Mouse (Mus musculus) midbrain, embryonic 14.5 days (tissue): ENCODE results near the gene Fam206a. TPM values are rescaled to one million over a fixed set of nuclear protein-coding genes. Genes with fewer than 3 reads are reported as not detected.

Source experiments
- ATAC-seq: fragments of 200-750 bp; cut with Nextera tagmentation; 2 replicates; pipeline ENCODE4 v1.8.0; 2017; ENCODE audit warnings: moderate number of reproducible peaks, moderate library complexity; ENCODE audit not compliant: low FRiP score, low TSS enrichment
- DNase-seq: peaks from one replicate; pipeline ENCODE4 v3.0.0-alpha.2; 2015
- H3K27ac ChIP-seq: fragments of 300-500 bp; sonication (generic); replicated peaks from 2 replicates; pipeline ENCODE4 v1.5.1; 2014; ENCODE audit warnings: mild to moderate bottlenecking, low read depth, low read length, moderate library complexity
- H3K27me3 ChIP-seq: fragments of 300-500 bp; sonication (generic); 2 replicates; pipeline ENCODE4 v1.6.1; 2014; ENCODE audit warnings: low read length, control low read depth, mixed read lengths; ENCODE audit not compliant: control insufficient read depth, insufficient read depth
- H3K36me3 ChIP-seq: fragments of 300-500 bp; sonication (generic); 2 replicates; pipeline ENCODE4 v1.6.1; 2014; ENCODE audit warnings: low read length, control low read depth; ENCODE audit not compliant: control insufficient read depth, insufficient read depth
- H3K4me1 ChIP-seq: fragments of 300-500 bp; sonication (generic); 2 replicates; pipeline ENCODE4 v1.6.1; 2014; ENCODE audit warnings: mild to moderate bottlenecking, antibody characterized with exemption, low read length, control low read depth; ENCODE audit not compliant: control insufficient read depth, insufficient read depth
- H3K4me2 ChIP-seq: fragments of 300-500 bp; sonication (generic); 2 replicates; pipeline ENCODE4 v1.6.1; 2014; ENCODE audit warnings: mild to moderate bottlenecking, low read length, moderate library complexity
- H3K4me3 ChIP-seq: fragments of 300-500 bp; sonication (generic); replicated peaks from 2 replicates; pipeline ENCODE4 v1.5.1; 2014; ENCODE audit warnings: low read depth, low read length
- H3K9ac ChIP-seq: fragments of 300-500 bp; sonication (generic); replicated peaks from 2 replicates; pipeline ENCODE4 v1.6.1; 2014; ENCODE audit warnings: mild to moderate bottlenecking, low read length, moderate library complexity
- H3K9me3 ChIP-seq: fragments of 300-500 bp; sonication (generic); 2 replicates; pipeline ENCODE4 v1.6.1; 2016; ENCODE audit warnings: low read length, control low read depth, mixed read lengths; ENCODE audit not compliant: control insufficient read depth
- WGBS: fragments of 180-500 bp; shearing (Covaris S2); extraction: QIAGEN DNeasy Blood & Tissue Kit; methylation state at CpG from one replicate; pipeline ENCODE4 v1.1.7; 2014; 5-methylcytosine and 5-hydroxymethylcytosine counted together
- polyA plus RNA-seq: library from polyadenylated mRNA; unstranded; fragments of >200 nt; fragmentation: Nextera tagmentation; extraction: Ambion mirVana; gene quantifications from 2 replicates; pipeline ENCODE4 v1.2.1, GENCODE M21; 2014

Gene Fam206a
- polyA plus RNA-seq, 1 experiment from 2014 or later, result 17.4 TPM

DNA sequence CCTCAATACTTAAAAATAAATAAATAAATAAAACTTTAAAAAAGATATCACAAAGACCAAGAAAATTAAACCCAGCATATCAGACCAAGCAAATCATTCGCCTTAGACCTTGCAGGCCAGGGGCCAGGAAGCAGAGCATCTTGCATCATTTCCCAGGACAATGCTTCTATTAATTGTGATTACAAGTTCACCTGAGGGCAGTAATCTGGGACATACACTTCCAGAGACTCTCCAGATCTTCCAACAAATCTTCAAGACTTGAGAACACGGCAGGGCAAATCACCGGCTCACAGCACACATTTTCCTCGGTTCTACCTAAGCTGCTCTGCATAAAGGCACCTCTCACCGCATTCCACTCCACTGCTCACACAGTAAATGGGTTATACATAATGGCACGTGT is 45.9 kb downstream of the Fam206a start:
- Histone ChIP-seq H3K4me2 (no peak overlapping the region), H3K4me1 (no peaks in the 10 kb centered on the region), H3K9ac (no peak overlapping the region), H3K36me3 (peaks cover 17% of the 10 kb centered on the region), H3K27me3 (no peaks in the 10 kb centered on the region), H3K9me3 (no peaks in the 10 kb centered on the region), H3K27ac (no peak overlapping the region), H3K4me3 (no peak overlapping the region)
- ATAC-seq, result no peak
- WGBS, result 89% methylated on average over 6 of the region's 6 CpGs
- no peak for DNase-seq

DNA sequence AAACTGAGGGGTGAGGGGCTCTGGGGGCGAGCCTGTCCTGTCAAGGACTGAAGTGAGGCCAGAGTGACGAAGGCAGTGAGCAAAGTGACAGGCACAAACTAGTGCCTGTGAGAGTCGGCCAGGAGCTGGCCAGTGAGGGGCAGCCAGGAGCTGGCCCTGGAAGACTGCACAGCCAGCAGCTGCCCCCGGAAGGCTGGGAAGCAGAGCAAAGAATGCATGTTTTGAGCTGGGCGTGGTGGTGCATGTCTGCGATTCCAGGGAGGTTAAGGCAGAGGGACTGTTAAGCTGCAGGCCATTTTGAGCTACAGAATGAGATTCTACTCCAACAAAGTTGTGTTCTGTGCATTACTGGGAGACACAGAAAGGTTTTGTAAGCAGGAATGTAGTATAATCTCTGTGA is 48.6 kb downstream of the Fam206a start:
- peaks cover 7% of the 10 kb centered on the region for H3K36me3 ChIP-seq
- no peak for ATAC-seq
- H3K27me3 ChIP-seq, result no peaks in the 10 kb centered on the region
- no peak overlapping the region for H3K9ac ChIP-seq
- no peaks in the 10 kb centered on the region for H3K4me1 ChIP-seq
- DNase-seq, result peak; percentile 34
- 28% methylated on average over 6 of the region's 6 CpGs for WGBS
- no peak overlapping the region for H3K4me2 ChIP-seq
- H3K27ac ChIP-seq, result no peak overlapping the region
- H3K4me3 ChIP-seq, result no peak overlapping the region
- H3K9me3 ChIP-seq, result no peaks in the 10 kb centered on the region

DNA sequence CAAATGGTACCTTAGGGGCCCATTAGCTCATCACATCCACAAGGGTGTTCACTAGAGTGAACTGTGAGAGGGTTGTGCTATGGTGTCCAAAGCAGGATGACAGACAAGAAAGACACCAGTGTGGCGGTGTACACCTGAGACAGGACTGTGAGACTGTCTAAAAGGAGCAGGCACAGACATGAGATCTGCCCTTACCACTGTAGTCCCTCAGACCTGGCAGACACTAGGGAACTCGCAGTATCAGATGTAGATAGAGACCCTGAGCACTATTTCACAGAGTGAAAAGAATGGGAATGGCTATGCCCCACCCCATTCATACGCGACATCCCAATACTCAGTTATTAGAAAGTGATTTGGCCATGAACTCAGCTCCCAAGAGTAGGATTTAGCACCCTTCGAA is 53.8 kb downstream of the Fam206a start:
- no peak overlapping the region for H3K9ac ChIP-seq
- no peaks in the 10 kb centered on the region for H3K9me3 ChIP-seq
- no peak for DNase-seq
- ATAC-seq, result no peak
- H3K4me1 ChIP-seq, result no peaks in the 10 kb centered on the region
- H3K36me3 ChIP-seq, result no peaks in the 10 kb centered on the region
- H3K27me3 ChIP-seq, result no peaks in the 10 kb centered on the region
- 97% methylated on average over 5 of the region's 5 CpGs for WGBS
- no peak overlapping the region for H3K4me2 ChIP-seq
- H3K4me3 ChIP-seq, result no peak overlapping the region
- H3K27ac ChIP-seq, result no peak overlapping the region

DNA sequence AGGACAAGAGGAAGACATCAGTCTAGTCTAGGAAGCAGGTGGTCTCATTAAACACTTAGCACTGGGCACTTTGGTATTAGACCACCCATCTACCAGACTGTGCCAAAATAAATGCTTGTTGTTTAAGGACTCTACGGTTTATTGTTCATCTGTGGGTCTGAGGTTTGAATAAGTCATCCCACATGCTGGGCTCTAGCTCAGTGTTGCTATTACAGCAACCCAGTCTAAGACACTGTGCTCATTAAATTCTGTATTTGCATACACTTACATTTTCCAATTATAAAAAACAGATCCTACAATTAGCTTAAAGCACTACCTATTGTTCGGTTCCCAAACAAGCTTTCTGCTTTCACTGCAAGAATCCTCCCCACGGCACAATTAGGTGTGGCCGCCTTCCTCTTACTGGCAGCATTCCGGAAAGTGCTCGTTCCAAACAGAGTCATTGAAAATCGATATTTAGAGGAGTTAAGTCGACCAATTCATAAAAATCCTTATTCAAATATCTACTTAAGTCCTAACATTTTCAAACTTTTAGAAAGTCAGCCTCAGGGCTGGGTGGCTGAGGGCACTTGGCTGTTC is 54.3 kb downstream of the Fam206a start:
- Histone ChIP-seq H3K9ac (no peak overlapping the region), H3K4me1 (no peaks in the 10 kb centered on the region), H3K4me3 (no peak overlapping the region), H3K27me3 (no peaks in the 10 kb centered on the region), H3K36me3 (no peaks in the 10 kb centered on the region), H3K27ac (no peak overlapping the region), H3K4me2 (no peak overlapping the region), H3K9me3 (no peaks in the 10 kb centered on the region)
- no peak for ATAC-seq
- 94% methylated on average over 8 of the region's 8 CpGs for WGBS
- no peak for DNase-seq

DNA sequence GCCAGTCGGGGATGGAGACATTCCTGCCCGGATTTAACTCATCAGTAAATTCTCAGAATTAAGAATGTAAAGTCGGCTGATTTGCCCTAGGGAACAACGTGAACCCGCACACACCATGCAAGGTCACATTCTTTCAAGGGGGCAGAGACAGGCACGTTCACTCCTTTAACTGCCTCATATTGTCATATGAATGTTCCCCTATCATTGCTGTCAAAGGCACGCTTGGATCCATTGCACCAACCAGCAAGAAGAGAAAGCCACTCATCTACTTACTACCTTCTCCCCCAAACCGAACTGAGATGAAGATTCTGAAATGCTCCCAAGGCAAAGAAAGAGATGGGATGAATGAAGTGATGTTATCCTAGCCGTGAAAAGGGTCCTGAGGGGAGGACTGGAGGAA is 56.6 kb downstream of the Fam206a start:
- no peaks in the 10 kb centered on the region for H3K36me3 ChIP-seq
- H3K9ac ChIP-seq, result no peak overlapping the region
- H3K4me3 ChIP-seq, result no peak overlapping the region
- H3K4me2 ChIP-seq, result no peak overlapping the region
- H3K4me1 ChIP-seq, result peaks cover 10% of the 10 kb centered on the region
- H3K9me3 ChIP-seq, result no peaks in the 10 kb centered on the region
- no peak overlapping the region for H3K27ac ChIP-seq
- ATAC-seq, result no peak
- DNase-seq, result no peak
- H3K27me3 ChIP-seq, result no peaks in the 10 kb centered on the region
- 77% methylated on average over 9 of the region's 9 CpGs for WGBS

Other genes starting within 250 kb of the Fam206a start
- not detected in 2 replicates for gene Gm26657, start 62.3 kb upstream of the Fam206a start, polyA plus RNA-seq
- gene Actl7b, start 60.9 kb upstream of the Fam206a start, polyA plus RNA-seq, result not detected in 2 replicates
- gene Actl7a, start 58.9 kb upstream of the Fam206a start, polyA plus RNA-seq, result not detected in 2 replicates
- 69.1 and 90.2 TPM in 2 replicates for gene Elp1, start within 50 bp of the Fam206a start, polyA plus RNA-seq
- gene Ctnnal1, start 62.8 kb downstream of the Fam206a start, polyA plus RNA-seq, result 10.4 and 13.0 TPM in 2 replicates
- gene Tmem245, start 145.1 kb downstream of the Fam206a start, polyA plus RNA-seq, result 9.2 and 10.1 TPM in 2 replicates
- 21.3 and 24.3 TPM in 2 replicates for gene Frrs1l, start 188.0 kb downstream of the Fam206a start, polyA plus RNA-seq